Mouse (Mus musculus) ES-CJ7 (cell line): ENCODE data around the gene Sh2b3.
A peak's percentile ranks its signal among the peaks of the same experiment; 100 is the strongest.

ENCODE experiments used
- DNase-seq: peaks from one replicate; pipeline ENCODE4 v3.0.0; 2011; ENCODE audit warnings: low read depth, low spot score

Sh2b3 gene

DNA sequence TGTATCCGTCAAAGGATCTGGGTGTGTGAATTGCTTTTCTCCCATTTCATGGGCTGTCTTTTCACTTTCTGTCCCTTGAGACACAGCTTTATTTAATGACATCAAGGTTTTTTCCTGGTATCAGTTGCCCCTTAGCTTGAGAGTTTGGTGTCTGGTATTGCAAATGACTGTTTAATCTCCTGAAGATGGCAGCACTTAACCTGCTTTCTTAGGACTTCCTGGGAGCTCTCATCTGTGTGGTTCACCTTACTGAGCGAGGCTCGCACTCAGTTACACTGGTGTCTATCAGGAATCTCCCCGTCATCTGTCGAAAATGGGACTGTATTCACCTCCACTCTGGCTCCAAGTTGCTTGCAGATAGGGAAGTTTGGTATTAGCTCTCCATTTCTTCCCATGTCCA, 46.4 kb downstream of the Sh2b3 start:
- peak; percentile 25 for DNase-seq

DNA sequence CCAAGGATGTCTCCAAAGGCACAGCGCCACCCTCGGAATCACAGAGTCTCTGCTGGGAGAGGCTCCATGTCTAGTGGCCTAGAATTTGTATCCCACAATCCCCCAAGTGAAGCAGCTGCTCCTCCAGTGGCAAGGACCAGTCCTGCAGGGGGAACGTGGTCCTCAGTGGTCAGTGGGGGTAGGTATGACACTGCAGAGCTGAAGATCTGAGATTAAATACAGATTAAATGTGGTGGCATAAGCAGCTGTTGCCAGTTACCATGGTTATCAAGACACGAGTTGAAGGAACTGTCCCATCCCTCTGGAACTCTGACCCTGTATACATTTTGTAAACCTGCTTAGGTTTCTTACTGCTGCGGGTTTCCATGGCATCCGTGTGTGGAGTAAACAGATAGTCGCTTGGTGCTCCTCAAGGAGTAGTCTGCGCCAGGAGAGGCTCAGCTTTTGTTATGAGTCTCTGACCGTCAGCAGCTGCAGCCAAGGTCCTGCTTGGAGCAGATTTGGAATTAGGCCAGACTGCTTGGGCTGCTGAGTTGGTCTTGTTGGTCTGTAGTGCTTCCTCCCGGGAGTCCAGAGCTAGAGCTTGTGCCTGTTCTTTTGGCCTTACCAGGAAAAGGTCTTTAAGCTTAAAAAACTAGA, 53.5 kb downstream of the Sh2b3 start:
- peak; percentile 29 for DNase-seq

DNA sequence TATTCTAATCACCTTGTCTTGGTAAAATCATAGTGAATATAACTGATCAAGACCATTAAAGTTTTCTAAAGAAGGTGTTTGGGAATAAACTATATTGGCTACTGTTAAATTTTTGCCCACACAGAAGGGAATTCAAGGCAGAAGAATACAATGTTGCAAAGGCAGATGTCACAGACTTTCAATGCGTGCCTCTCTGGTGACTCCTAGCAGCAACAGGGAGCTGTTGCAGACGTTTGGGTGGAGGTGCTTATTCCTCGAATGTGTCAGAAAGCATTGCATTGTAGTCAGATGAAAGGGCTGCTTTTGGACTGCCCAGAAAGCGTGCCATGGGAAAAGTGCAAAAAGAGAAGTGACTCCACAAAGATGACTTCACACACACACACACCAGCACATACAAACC, 55.0 kb downstream of the Sh2b3 start:
- no peak for DNase-seq

DNA sequence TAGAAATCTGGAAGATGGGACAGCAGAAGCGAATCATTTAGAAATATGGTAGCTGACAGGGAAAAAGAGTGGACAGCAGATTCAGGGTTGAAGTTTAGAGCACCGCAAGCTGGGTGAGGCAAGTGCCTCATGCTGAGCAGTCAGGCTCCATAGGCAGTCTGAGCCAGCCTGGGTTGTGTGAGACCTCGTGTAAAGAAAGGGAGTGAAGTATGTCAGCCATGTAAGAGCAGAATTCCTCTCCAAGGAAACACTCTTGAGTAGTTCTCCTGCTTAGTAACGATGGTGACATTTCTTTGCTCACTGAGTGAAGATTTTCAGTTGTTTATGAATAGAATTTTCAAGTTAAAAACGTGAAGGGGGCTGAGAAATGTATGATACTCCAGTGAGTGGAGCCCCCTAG, 57.3 kb downstream of the Sh2b3 start:
- no peak for DNase-seq

DNA sequence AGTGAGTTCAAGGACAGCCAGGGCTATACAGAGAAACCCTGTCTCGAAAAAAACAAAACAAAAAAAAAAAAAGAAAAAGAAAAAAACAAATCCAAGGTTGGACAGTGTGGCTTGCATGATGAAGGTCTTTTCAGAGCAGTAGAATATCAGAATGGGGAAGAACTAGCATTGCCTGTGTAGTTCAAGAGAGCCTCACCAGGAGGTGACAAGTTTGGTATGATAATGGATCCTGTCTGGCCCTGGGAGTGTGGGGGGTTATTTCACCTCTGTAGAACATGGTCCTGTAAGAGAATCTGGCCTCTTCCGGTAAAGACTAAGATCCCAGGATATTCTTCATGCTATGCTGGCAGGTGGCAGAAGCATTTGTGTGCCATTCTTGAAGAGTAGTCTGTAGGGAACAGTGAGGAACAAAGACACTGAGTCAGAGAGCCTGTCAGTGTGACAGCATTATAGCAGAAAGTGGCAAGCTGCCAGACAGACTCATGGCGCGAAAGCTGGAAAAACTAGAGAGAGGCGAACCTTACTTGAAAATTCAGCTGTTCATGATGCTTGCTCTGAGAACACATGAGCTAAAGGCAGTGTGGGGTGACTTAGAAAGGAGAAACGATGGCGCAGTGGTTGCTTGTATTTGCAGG, 58.8 kb downstream of the Sh2b3 start:
- DNase-seq = no peak

DNA sequence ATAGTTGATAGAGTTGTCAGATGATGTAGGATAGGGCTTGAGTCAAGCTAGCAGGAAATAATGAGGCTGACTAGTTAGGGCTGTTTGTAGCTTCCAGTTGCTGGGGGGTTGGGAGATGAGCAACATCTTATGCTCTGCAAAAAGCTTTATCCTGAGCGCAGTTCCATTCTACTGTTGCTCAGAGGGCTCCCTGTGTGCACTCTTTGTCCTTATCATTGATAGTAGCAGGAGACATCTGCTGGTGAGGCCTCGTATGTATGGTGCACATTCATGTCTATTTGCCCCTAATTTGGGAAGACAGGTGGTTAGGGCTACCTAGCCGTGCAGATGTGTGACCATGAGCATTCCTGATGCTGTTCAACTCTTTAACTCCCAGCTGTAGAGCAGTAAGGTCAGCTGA, 65.8 kb downstream of the Sh2b3 start:
- DNase-seq = no peak

DNA sequence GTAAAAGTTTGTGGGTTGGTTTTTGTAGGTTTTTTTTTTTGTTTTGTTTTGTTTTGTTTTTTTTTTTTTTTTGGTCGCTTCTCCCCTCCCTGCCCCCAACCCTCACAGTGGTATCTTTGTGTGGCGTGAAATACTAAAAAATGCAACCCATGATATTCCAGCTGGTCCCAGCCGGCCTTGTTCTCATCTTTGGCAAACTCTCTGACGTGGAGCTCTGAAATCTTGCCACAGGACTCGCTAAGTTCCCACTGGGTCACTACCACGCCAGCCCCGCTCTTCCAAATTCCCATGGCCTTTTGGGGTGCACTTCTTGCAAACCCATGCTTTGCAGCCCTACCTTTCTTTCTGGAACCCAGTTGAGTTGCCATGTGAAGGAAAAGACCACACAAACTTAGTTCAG, 67.6 kb downstream of the Sh2b3 start:
- DNase-seq = no peak

DNA sequence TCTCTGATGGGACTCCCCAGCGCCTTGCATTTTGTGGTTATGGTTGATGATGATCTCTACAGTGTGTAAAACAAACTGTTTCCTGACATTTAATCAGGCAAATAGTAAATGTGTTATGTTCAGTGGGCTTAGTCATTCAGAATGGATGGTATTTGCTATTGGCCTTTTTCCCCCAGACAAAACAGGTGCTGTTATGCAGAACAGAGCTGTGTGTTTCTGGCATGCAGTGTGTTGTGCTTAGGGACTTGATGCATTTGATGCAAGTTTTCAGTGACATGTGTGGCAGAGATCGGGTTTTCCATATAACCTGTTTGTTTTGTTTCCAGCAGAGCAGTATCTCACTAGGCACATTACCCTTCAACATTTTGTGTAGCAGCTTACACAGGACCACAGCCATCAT, 69.9 kb downstream of the Sh2b3 start:
- DNase-seq = no peak

DNA sequence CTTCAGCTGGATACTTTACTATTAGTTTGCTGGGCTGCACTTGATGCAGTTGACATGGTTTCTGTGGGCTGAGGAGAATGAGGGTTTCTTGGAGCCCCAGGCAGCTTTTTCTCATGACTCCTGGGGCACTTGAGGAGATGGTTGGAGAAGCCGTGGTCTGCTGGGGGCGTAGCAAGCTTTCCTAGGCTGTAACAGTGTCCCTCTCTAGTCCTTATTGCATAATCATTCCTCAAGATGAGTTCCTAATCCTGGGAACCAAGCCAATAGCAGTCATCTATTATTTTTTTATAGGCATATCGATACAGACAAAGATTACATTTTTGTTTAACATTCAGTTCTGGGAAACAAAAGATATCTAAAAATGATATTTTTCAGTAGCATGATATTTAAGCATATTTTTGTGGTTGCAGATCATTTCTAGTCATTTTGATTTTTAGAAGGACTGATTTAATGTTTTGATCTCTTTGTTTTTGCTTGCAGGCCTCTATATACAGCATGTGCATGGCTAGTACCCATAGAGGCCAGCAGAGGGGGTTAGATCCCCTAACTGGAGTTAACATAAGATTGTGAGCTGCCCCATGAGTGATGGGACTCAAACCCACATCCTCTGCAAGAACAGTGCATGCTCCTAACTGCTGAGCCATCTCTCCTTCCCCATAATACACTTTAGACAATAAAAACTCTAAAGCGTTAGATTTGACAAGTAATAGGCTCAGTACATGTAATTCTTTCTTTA, 71.2 kb downstream of the Sh2b3 start:
- peak; percentile 29 for DNase-seq
